9 mouse cellular contexts compared by ENCODE assay signal in genomic region chr1:152168284-152168683, GRCm38 (mm10).
DNase-seq lines count a peak whose midpoint lies in the region; ATAC-seq and TF ChIP-seq lines count a peak whose summit lies in the region.
"Had no signal": no experiment of that assay in that cellular context is flagged by ENCODE, and none has a peak within 500 bp of the region (broad histone marks: within the 10 kb centered on the region; RNA-seq: fewer than 3 reads in every experiment).

No protein-coding gene starts in this region.

- TF ChIP-seq EP300 in stomach, postnatal 0 days (optimal IDR thresholded peaks at IDR 0.05) = no peak

- no peaks in the 10 kb centered on the region for H3K36me3 ChIP-seq in midbrain, embryonic 10.5 days
- H3K36me3 ChIP-seq in midbrain, embryonic 15.5 days (replicated peaks) = no peaks in the 10 kb centered on the region
- no peaks in the 10 kb centered on the region for H3K36me3 ChIP-seq in heart, embryonic 12.5 days
- H3K36me3 ChIP-seq in midbrain, embryonic 14.5 days (ENCODE audit: control insufficient read depth, insufficient read depth, low read length) = no peaks in the 10 kb centered on the region
- H3K36me3 ChIP-seq in stomach, postnatal 0 days (ENCODE audit: control insufficient read depth, insufficient read depth, low read length) = no peaks in the 10 kb centered on the region
- no peaks in the 10 kb centered on the region for H3K36me3 ChIP-seq in embryonic facial prominence, embryonic 10.5 days (replicated peaks)
- H3K36me3 ChIP-seq: limb, embryonic 15.5 days had no signal

- TF ChIP-seq CTCF in stomach, postnatal 0 days (IDR thresholded peaks at IDR 0.05; ENCODE audit: low read depth) = no peak

- H3K27ac ChIP-seq in midbrain, embryonic 10.5 days (replicated peaks) = 0 out of 2 replicates have a peak overlapping the region, but pooled peaks have one; percentile 23
- no peak overlapping the region for H3K27ac ChIP-seq in midbrain, embryonic 15.5 days
- peak overlapping the region; percentile 70 for H3K27ac ChIP-seq in heart, embryonic 12.5 days (ENCODE audit: poor library complexity, severe bottlenecking)
- H3K27ac ChIP-seq in midbrain, embryonic 14.5 days (replicated peaks; ENCODE audit: low read depth, low read length) = no peak overlapping the region
- no peak overlapping the region for H3K27ac ChIP-seq in stomach, postnatal 0 days (replicated peaks)
- H3K27ac ChIP-seq in embryonic facial prominence, embryonic 10.5 days (replicated peaks) = no peak overlapping the region
- H3K27ac ChIP-seq: limb, embryonic 15.5 days had no signal

- no peak overlapping the region for H3K4me3 ChIP-seq in midbrain, embryonic 10.5 days
- H3K4me3 ChIP-seq in midbrain, embryonic 15.5 days = no peak overlapping the region
- H3K4me3 ChIP-seq in heart, embryonic 12.5 days = no peak overlapping the region
- H3K4me3 ChIP-seq in midbrain, embryonic 14.5 days (replicated peaks; ENCODE audit: low read depth, low read length) = no peak overlapping the region
- no peak overlapping the region for H3K4me3 ChIP-seq in stomach, postnatal 0 days (ENCODE audit: low read depth, low read length)
- H3K4me3 ChIP-seq in embryonic facial prominence, embryonic 10.5 days = no peak overlapping the region
- H3K4me3 ChIP-seq: erythroblast, embryonic 14.5 days; limb, embryonic 15.5 days had no signal

- no peak overlapping the region for H3K9ac ChIP-seq in midbrain, embryonic 15.5 days
- H3K9ac ChIP-seq in heart, embryonic 12.5 days = no peak overlapping the region
- H3K9ac ChIP-seq in midbrain, embryonic 14.5 days (replicated peaks; ENCODE audit: low read length) = no peak overlapping the region
- H3K9ac ChIP-seq in stomach, postnatal 0 days (ENCODE audit: low read length) = no peak overlapping the region
- H3K9ac ChIP-seq: limb, embryonic 15.5 days had no signal

- no peaks in the 10 kb centered on the region for H3K27me3 ChIP-seq in midbrain, embryonic 10.5 days (ENCODE audit: low read depth, poor library complexity, severe bottlenecking)
- no peaks in the 10 kb centered on the region for H3K27me3 ChIP-seq in midbrain, embryonic 15.5 days (replicated peaks)
- H3K27me3 ChIP-seq in heart, embryonic 12.5 days (replicated peaks) = no peaks in the 10 kb centered on the region
- no peaks in the 10 kb centered on the region for H3K27me3 ChIP-seq in midbrain, embryonic 14.5 days (ENCODE audit: control insufficient read depth, insufficient read depth, low read length)
- no peaks in the 10 kb centered on the region for H3K27me3 ChIP-seq in stomach, postnatal 0 days (ENCODE audit: control insufficient read depth, insufficient read depth, low read length)
- no peaks in the 10 kb centered on the region for H3K27me3 ChIP-seq in embryonic facial prominence, embryonic 10.5 days (replicated peaks; ENCODE audit: low read depth, poor library complexity, severe bottlenecking)
- H3K27me3 ChIP-seq: limb, embryonic 15.5 days had no signal

- DNase-seq in midbrain, embryonic 10.5 days (ENCODE audit: low spot score) = no peak
- peak; percentile 67 for DNase-seq in cerebellum, adult 9-10 months
- DNase-seq in midbrain, embryonic 14.5 days = peak; percentile 29
- DNase-seq in stomach, postnatal 0 days (ENCODE audit: low spot score) = no peak
- DNase-seq in embryonic facial prominence, embryonic 10.5 days (ENCODE audit: low spot score) = no peak

- no peak for ATAC-seq in midbrain, embryonic 15.5 days (replicated peaks)
- 0 out of 2 replicates have a peak, but pooled peaks have one; percentile 33 for ATAC-seq in heart, embryonic 12.5 days (ENCODE audit: insufficient number of reproducible peaks, low FRiP score)
- no peak for ATAC-seq in midbrain, embryonic 14.5 days (ENCODE audit: low FRiP score, low TSS enrichment)
- ATAC-seq in stomach, postnatal 0 days (ENCODE audit: low FRiP score, low TSS enrichment) = no peak

- peaks cover 29% of the 10 kb centered on the region for H3K4me1 ChIP-seq in midbrain, embryonic 10.5 days
- H3K4me1 ChIP-seq in midbrain, embryonic 15.5 days = peaks cover 33% of the 10 kb centered on the region
- peaks cover 32% of the 10 kb centered on the region for H3K4me1 ChIP-seq in heart, embryonic 12.5 days (replicated peaks)
- H3K4me1 ChIP-seq in midbrain, embryonic 14.5 days (ENCODE audit: control insufficient read depth, insufficient read depth, low read length) = peaks cover 32% of the 10 kb centered on the region
- no peaks in the 10 kb centered on the region for H3K4me1 ChIP-seq in stomach, postnatal 0 days (replicated peaks; ENCODE audit: control insufficient read depth, insufficient read depth)
- peaks cover 15% of the 10 kb centered on the region for H3K4me1 ChIP-seq in embryonic facial prominence, embryonic 10.5 days

- 82% methylated on average over 4 of the region's 4 CpGs for WGBS in midbrain, embryonic 10.5 days
- WGBS in midbrain, embryonic 15.5 days = 60% methylated on average over 4 of the region's 4 CpGs
- 27% methylated on average over 4 of the region's 4 CpGs for WGBS in heart, embryonic 12.5 days
- WGBS in midbrain, embryonic 14.5 days = 48% methylated on average over 4 of the region's 4 CpGs
- 54% methylated on average over 4 of the region's 4 CpGs for WGBS in stomach, postnatal 0 days
- 76% methylated on average over 4 of the region's 4 CpGs for WGBS in embryonic facial prominence, embryonic 10.5 days

- H3K9me3 ChIP-seq in midbrain, embryonic 10.5 days (replicated peaks) = no peaks in the 10 kb centered on the region
- no peaks in the 10 kb centered on the region for H3K9me3 ChIP-seq in midbrain, embryonic 15.5 days
- H3K9me3 ChIP-seq in heart, embryonic 12.5 days (replicated peaks) = no peaks in the 10 kb centered on the region
- H3K9me3 ChIP-seq in midbrain, embryonic 14.5 days (ENCODE audit: control insufficient read depth, low read length) = no peaks in the 10 kb centered on the region
- H3K9me3 ChIP-seq in stomach, postnatal 0 days (ENCODE audit: control insufficient read depth, low read length) = no peaks in the 10 kb centered on the region
- no peaks in the 10 kb centered on the region for H3K9me3 ChIP-seq in embryonic facial prominence, embryonic 10.5 days
- H3K9me3 ChIP-seq: limb, embryonic 15.5 days had no signal

- no peak overlapping the region for H3K4me2 ChIP-seq in midbrain, embryonic 15.5 days
- H3K4me2 ChIP-seq in heart, embryonic 12.5 days = no peak overlapping the region
- no peak overlapping the region for H3K4me2 ChIP-seq in midbrain, embryonic 14.5 days (ENCODE audit: low read length)
- H3K4me2 ChIP-seq in stomach, postnatal 0 days (replicated peaks; ENCODE audit: low read depth) = no peak overlapping the region
- H3K4me2 ChIP-seq: limb, embryonic 15.5 days had no signal

Comparison
In these comparisons a context has a peak if more than half of its experiments do, and no peak if none do; other contexts are left out.
1. DNase-seq: peak in cerebellum, adult 9-10 months (single experiment) and midbrain, embryonic 14.5 days (single experiment); none in midbrain, embryonic 10.5 days (single experiment), stomach, postnatal 0 days (single experiment) and embryonic facial prominence, embryonic 10.5 days (single experiment).
2. H3K27ac ChIP-seq: peak in midbrain, embryonic 10.5 days (single experiment) and heart, embryonic 12.5 days (single experiment); none in midbrain, embryonic 15.5 days (single experiment), midbrain, embryonic 14.5 days (single experiment), stomach, postnatal 0 days (single experiment) and embryonic facial prominence, embryonic 10.5 days (single experiment).